Mouse (Mus musculus): ENCODE results near the gene Car10.

- TF ChIP-seq CTCF (conservative IDR thresholded peaks at IDR 0.05; ENCODE audit: insufficient read depth, insufficient read length, low read depth, low read length) (no peak), POLR2A (IDR thresholded peaks at IDR 0.05; ENCODE audit: low read depth, low read length) (no peak)
Measured at GRCm38 (mm10) chr11:93103101-93103815, 5.4 kb downstream of the Car10 start.
